Mouse (Mus musculus) megakaryocyte, embryonic 14.5 days (primary cell): Measurements from ENCODE around the gene Olfr781.
"Not testable (repeated sequence)": the region's sequence is repeated elsewhere in the genome, so short reads cannot be mapped to it uniquely, and the experiment has no call there.

Experiments
- FLI1 ChIP-seq: IDR thresholded peaks from 2 replicates; pipeline ENCODE4 v1.6.1; 2012; ENCODE audit warnings: low read length, inconsistent platforms, mixed read lengths
- GATA1 ChIP-seq: IDR thresholded peaks from 3 replicates; pipeline ENCODE4 v1.6.1; 2012; ENCODE audit warnings: mixed read lengths, low read length, inconsistent platforms, borderline replicate concordance

GRCm38 (mm10) chr10:129313521-129313920, 15.1 kb upstream of the Olfr781 start:
- TF ChIP-seq FLI1, GATA1: not testable (repeated sequence)
